Mouse (Mus musculus): ENCODE results near the gene Mad2l2. TPM values are rescaled to one million over a fixed set of nuclear protein-coding genes. Genes with fewer than 3 reads are reported as not detected.
"Not testable (repeated sequence)": the region's sequence is repeated elsewhere in the genome, so short reads cannot be mapped to it uniquely, and the experiment has no call there.

Mad2l2 gene
- polyA plus RNA-seq, 1 experiment = 34.8 TPM

GRCm38 (mm10) chr4:148169586-148169985 lies 39.4 kb downstream of the Mad2l2 start:
- no peak for DNase-seq (ENCODE audit: low read depth)

DNA sequence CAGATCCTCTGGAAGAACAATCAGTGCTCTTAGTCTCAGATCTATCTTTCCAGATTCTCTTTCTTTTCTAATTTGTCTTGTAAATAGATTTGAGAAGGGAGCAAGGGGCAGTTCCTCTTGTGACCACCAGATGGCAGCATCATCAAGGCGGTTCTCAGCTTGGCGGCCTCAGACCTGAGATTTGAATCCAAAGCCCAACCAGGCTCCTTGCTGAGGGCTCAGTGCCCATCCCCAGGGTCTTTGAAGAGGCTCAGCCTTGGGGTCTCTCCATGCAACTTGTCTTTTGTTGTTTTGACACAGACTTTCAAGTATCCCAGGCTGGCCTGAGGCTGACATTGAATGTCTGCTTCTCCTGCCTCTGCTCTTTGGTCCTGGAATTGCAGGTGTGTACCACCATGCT lies 40.7 kb downstream of the Mad2l2 start:
- DNase-seq (ENCODE audit: low read depth) = no peak

DNA sequence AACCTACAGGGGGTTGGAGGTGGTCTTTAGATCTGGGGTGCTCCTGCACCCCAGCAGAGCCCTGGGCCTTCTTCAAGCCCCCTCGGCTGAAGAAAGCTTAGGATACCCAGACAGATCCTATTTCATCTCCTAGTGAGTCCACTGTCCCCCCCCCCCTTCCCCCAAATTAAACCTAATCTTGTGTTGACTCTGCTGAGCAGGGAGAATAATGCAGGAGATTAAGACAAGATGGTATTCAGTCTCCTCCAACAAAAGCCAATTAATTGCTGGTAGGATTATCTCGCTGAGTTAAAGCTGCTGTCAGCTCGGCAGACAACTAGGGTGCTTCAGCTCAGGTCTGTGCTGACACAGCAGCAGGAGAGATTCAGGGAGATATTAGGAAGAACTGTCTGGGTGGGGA lies 41.1 kb downstream of the Mad2l2 start:
- DNase-seq (ENCODE audit: low read depth) = no peak

GRCm38 (mm10) chr4:148173811-148174494 lies 43.8 kb downstream of the Mad2l2 start:
- no peak for DNase-seq (ENCODE audit: low read depth)

DNA sequence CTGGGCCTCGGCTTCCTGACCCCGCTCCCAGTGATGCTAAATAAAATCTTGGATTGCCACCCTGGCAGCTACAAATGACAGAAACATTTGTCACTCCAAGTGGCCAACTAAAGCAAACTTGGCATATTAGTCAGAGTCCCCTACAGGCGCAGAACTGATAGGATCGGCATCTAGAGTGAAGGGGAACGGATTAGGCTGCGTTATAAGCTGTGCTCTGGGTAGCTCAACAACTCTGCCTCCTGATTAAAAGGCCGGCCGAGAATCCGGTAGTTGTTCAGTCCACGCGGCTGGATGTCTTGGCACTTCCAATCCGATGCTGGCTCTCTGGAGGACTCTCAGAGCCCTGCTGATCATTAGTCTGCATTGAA lies 44.3 kb downstream of the Mad2l2 start:
- no peak for DNase-seq (ENCODE audit: low read depth)

GRCm38 (mm10) chr4:148176603-148177002 lies 46.4 kb downstream of the Mad2l2 start:
- DNase-seq (ENCODE audit: low read depth) = not testable (repeated sequence)

GRCm38 (mm10) chr4:148177716-148178115 lies 47.5 kb downstream of the Mad2l2 start:
- no peak for DNase-seq (ENCODE audit: low read depth)

DNA sequence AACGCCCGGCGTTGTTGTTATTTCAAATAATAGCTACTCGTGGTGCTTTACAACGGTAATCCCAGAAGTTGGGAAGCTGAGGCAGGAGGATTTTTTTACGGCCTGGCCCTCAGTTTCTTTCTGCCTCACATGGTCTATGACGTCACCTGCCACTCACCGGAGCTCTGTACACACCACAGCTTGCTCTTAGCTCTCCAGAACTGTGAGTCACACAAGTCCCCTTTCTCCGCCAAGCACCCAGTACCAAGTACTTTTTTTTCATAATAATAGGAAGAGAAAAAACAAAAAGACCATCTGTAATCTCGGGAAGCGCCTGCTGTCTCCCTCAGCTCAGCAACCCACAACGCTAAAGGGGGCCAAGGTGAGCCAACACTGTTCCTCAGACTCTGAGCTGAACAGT lies 51.3 kb downstream of the Mad2l2 start:
- no peak for DNase-seq (ENCODE audit: low read depth)

- no peak for DNase-seq (ENCODE audit: low read depth)
Measured at GRCm38 (mm10) chr4:148182363-148182762, 52.2 kb downstream of the Mad2l2 start.

- DNase-seq (ENCODE audit: low read depth) = no peak
Measured at GRCm38 (mm10) chr4:148184564-148184963, 54.4 kb downstream of the Mad2l2 start.

GRCm38 (mm10) chr4:148185819-148186218 lies 55.6 kb downstream of the Mad2l2 start:
- DNase-seq (ENCODE audit: low read depth) = no peak

DNA sequence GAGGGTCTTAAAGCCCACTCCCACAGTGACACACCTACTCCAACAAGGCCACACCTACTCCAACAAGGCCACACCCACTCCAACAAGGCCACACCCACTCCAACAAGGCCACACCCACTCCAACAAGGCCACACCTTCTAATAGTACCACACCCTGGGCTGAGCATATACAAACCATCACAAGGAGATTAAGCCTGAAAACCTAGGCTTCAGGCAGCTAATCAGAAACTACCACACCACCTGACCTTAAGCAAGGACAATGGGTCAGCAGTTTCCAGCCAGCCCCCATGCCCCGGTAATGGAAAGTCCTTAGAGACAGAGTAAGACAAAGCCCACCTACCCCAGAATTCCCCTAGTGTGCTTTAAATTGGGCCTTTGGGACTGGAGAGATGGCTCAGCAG lies 58.6 kb downstream of the Mad2l2 start:
- not testable (repeated sequence) for DNase-seq (ENCODE audit: low read depth)

- DNase-seq (ENCODE audit: low read depth) = no peak
Measured at GRCm38 (mm10) chr4:148192707-148193245, 62.6 kb downstream of the Mad2l2 start.

- DNase-seq (ENCODE audit: low read depth) = no peak
Measured at GRCm38 (mm10) chr4:148194400-148194799, 64.2 kb downstream of the Mad2l2 start.

Other genes with a start within 250 kb of the Mad2l2 start
- gene Mfn2, start 225.7 kb upstream of the Mad2l2 start, polyA plus RNA-seq (2012; rRNA removed) = 76.7 and 84.0 TPM in 2 replicates
- gene Plod1, start 193.6 kb upstream of the Mad2l2 start, polyA plus RNA-seq (2012; rRNA removed) = 58.3 and 67.4 TPM in 2 replicates
- gene 2510039O18Rik, start 189.5 kb upstream of the Mad2l2 start, polyA plus RNA-seq (2012; rRNA removed) = 67.2 and 67.7 TPM in 2 replicates
- gene Nppb, start 144.6 kb upstream of the Mad2l2 start, polyA plus RNA-seq (2012; rRNA removed) = not detected in 2 replicates
- gene Nppa, start 129.7 kb upstream of the Mad2l2 start, polyA plus RNA-seq (2012; rRNA removed) = not detected in 2 replicates
- 12.4 and 17.8 TPM in 2 replicates for gene Clcn6, start 91.6 kb upstream of the Mad2l2 start, polyA plus RNA-seq (2012; rRNA removed)
- 43.2 and 48.2 TPM in 2 replicates for gene Mthfr, start 91.3 kb upstream of the Mad2l2 start, polyA plus RNA-seq (2012; rRNA removed)
- 29.4 and 30.3 TPM in 2 replicates for gene Agtrap, start 42.4 kb upstream of the Mad2l2 start, polyA plus RNA-seq (2012; rRNA removed)
- 0.04 and 0.09 TPM in 2 replicates for gene Draxin, start 314 bp downstream of the Mad2l2 start, polyA plus RNA-seq (2012; rRNA removed)
- gene Fbxo6, start 21.8 kb downstream of the Mad2l2 start, polyA plus RNA-seq (2012; rRNA removed) = 68.1 and 72.5 TPM in 2 replicates
- gene Fbxo44, start 30.1 kb downstream of the Mad2l2 start, polyA plus RNA-seq (2012; rRNA removed) = 14.3 and 20.6 TPM in 2 replicates
- 0.95 and 0.97 TPM in 2 replicates for gene Fbxo2, start 30.2 kb downstream of the Mad2l2 start, polyA plus RNA-seq (2012; rRNA removed)
- 0.06 and 0.15 TPM in 2 replicates for gene Disp3, start 157.6 kb downstream of the Mad2l2 start, polyA plus RNA-seq (2012; rRNA removed)

Data from gonadal fat pad, adult 2 months (tissue).